Mouse (Mus musculus) myocyte (in vitro differentiated cells): ENCODE measurements at regions not wholly inside any gene's neighbourhood (a gene's known extent, or its start where the extent isn't known, plus 50 kb on each side); places are given as distances from the start of the nearest gene placed in this dataset.

Experiments used
- CEBPB ChIP-seq: IDR thresholded peaks from 2 replicates; pipeline ENCODE4 v1.6.1; 2011; ENCODE audit warnings: mild to moderate bottlenecking, moderate library complexity; ENCODE audit not compliant: poor library complexity, insufficient read depth, severe bottlenecking
- MAX ChIP-seq: IDR thresholded peaks from one replicate; pipeline ENCODE4 v1.6.1; 2011; ENCODE audit warnings: low read depth, mild to moderate bottlenecking, control low read depth
- POLR2A ChIP-seq: IDR thresholded peaks from one replicate; pipeline ENCODE4 v1.6.1; 2011; ENCODE audit warnings: low read depth, mild to moderate bottlenecking, control low read depth, moderate library complexity; ENCODE audit not compliant: insufficient read length
- POLR2AphosphoS2 ChIP-seq: IDR thresholded peaks from one replicate; pipeline ENCODE4 v1.6.1; 2011; ENCODE audit warnings: low read depth, control low read depth; ENCODE audit not compliant: insufficient read length
- SRF ChIP-seq: IDR thresholded peaks from one replicate; pipeline ENCODE4 v1.6.1; 2011; ENCODE audit warnings: low read depth; ENCODE audit not compliant: control insufficient read depth, insufficient read length
- TCF12 ChIP-seq: IDR thresholded peaks from one replicate; pipeline ENCODE4 v1.6.1; 2011; ENCODE audit warnings: mild to moderate bottlenecking, control low read depth; ENCODE audit not compliant: poor library complexity, insufficient read depth, severe bottlenecking
- TCF3 ChIP-seq: IDR thresholded peaks from one replicate; pipeline ENCODE4 v1.6.1; 2011; ENCODE audit warnings: low read depth, control low read depth; ENCODE audit not compliant: insufficient read length
- USF1 ChIP-seq: IDR thresholded peaks from one replicate; pipeline ENCODE4 v1.6.1; 2011; ENCODE audit warnings: low read depth, mild to moderate bottlenecking, control low read depth, moderate library complexity

- no peak for TF ChIP-seq TCF3
- no peak for TF ChIP-seq POLR2AphosphoS2
- no peak for TF ChIP-seq USF1
- no peak for TF ChIP-seq CEBPB
- no peak for TF ChIP-seq POLR2A
- TF ChIP-seq MAX = no peak
- TF ChIP-seq TCF12 = no peak
- no peak for TF ChIP-seq SRF
Measured at GRCm38 (mm10) chr2:146764313-146765255, 91.1 kb upstream of the Kiz start.
